Mouse (Mus musculus): ENCODE results near the gene Acadvl. TPM values are rescaled to one million over a fixed set of nuclear protein-coding genes. Genes with fewer than 3 reads are reported as not detected.

Gene Acadvl
- total and polyA plus RNA-seq, 3 experiments, result 92.5 to 123 TPM; not detected in 1

DNA sequence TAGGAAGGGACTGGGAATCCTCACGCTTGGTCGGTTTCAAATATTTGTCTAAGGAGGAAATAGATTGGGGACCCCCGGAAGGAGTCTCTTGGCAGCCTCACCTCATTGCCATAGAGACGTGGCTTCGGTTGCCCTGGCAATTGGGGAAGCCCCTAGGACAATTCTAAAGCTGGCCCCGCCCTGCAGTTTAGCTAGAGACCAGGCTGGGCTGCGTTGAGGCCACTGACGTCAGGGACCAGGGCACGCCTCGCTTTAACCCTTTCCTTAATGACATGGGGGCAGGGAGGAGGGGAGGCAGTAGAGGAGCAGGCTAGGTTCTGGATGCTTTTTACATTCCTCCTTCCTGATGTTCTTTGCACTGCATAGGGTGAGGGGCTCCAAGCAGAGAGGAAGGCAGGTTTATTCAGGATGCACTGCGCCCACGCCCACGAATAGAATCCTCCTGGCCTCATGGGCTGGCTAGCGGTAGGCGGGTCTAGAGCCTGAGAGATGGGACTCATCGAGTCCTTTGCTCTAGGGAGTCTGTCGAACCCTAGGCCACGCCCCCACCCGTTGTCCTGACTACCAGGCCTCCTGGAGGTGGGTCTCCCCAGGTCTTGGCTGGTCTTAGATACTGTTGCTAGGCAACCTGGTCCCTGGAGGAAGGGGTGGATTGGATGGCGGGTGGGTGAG is 14.1 kb upstream of the Acadvl start:
- no peaks in the 10 kb centered on the region for H3K79me2 ChIP-seq (ENCODE audit: control insufficient read depth, insufficient read depth, low read length, poor library complexity)
- no peak overlapping the region for H3K4me3 ChIP-seq (ENCODE audit: control insufficient read depth in 1 of 2, insufficient read depth in 1 of 2, low read depth in 2 of 2, low read length in 2 of 2)
- no peak overlapping the region for H3K9ac ChIP-seq (ENCODE audit: control insufficient read depth, low read depth, low read length, poor library complexity, severe bottlenecking)
- no peaks in the 10 kb centered on the region for H3K27me3 ChIP-seq (ENCODE audit: control insufficient read depth in 1 of 2, insufficient read depth in 2 of 2, low read length in 2 of 2)
- H3K4me1 ChIP-seq (ENCODE audit: control insufficient read depth in 1 of 2, insufficient read depth in 2 of 2, low read length in 2 of 2), result peaks cover 0 to 9% of the 10 kb centered on the region in 2 experiments; a peak in 2 of 4 replicates
- peaks cover 0 to 3% of the 10 kb centered on the region in 2 experiments; a peak in 2 of 4 replicates for H3K36me3 ChIP-seq (ENCODE audit: control insufficient read depth in 1 of 2, insufficient read depth in 2 of 2, low read length in 2 of 2)
- H3K9me3 ChIP-seq (replicated peaks; ENCODE audit: insufficient read depth, low read length), result no peaks in the 10 kb centered on the region
- peak; percentile 51 for DNase-seq (ENCODE audit: low read depth, low spot score)
- no peak overlapping the region for H3K27ac ChIP-seq (ENCODE audit: control insufficient read depth, low read depth, low read length)
- TF ChIP-seq GABPA (IDR thresholded peaks at IDR 0.05; ENCODE audit: low read depth, low read length) (no peak), USF1 (IDR thresholded peaks at IDR 0.05; ENCODE audit: low read depth, low read length) (no peak), CTCF (IDR thresholded peaks at IDR 0.05 in 2 of 3, conservative IDR thresholded peaks at IDR 0.05 in 1 of 3; ENCODE audit: control insufficient read depth in 1 of 3, insufficient read depth in 1 of 3, low read depth in 2 of 3, low read length in 3 of 3, poor library complexity in 1 of 3, severe bottlenecking in 1 of 3) (no peak), GATA1 (IDR thresholded peaks at IDR 0.05; ENCODE audit: low read depth, low read length) (no peak)

DNA sequence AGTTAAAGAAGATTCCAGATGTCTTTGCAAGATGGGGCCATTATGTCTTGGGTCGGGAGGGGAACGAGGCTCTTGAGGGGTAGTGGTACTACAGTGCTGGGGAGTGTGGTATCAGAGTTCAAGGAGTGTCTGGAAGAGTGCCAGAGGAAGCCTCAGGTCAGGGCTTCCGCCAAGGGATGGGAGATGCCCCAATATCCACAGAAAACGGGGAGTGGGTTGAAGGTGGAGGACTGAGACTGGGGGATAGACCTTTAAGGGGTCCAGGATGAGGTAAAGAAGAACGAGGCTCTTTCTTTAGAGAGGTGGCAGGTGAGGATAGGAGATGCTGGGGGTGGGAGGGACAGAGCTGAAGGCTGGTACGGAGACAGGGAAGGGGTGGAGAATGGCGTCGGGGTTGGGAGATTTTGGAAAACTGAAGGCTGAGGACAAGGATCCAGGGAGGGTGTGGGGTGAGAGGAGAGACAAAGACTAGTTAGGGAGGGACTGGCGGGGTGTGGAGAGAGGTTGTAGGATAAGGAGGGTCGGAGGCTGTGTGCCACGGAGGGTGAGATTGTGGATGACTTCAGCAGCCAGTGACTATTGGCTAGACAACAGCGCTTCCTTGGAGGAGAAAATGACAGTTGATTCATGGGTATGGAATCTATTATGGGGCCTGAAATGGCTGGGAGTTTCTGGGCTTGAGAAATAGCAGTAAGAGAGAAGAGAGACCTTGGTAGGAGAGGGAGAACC is 13.4 kb upstream of the Acadvl start:
- TF ChIP-seq MYC (IDR thresholded peaks at IDR 0.05; ENCODE audit: low read depth, low read length) (no peak), MAFK (IDR thresholded peaks at IDR 0.05; ENCODE audit: borderline replicate concordance, low read depth, low read length) (no peak), NELFE (IDR thresholded peaks at IDR 0.05; ENCODE audit: low read depth, low read length) (no peak), MAX (IDR thresholded peaks at IDR 0.05; ENCODE audit: low read length) (no peak), USF2 (IDR thresholded peaks at IDR 0.05; ENCODE audit: borderline replicate concordance in 1 of 2, insufficient read depth in 1 of 2, low read depth in 1 of 2, low read length in 2 of 2) (no peak), CHD2 (IDR thresholded peaks at IDR 0.05; ENCODE audit: low read length) (no peak), TCF12 (IDR thresholded peaks at IDR 0.05; ENCODE audit: low read depth, low read length) (no peak), E2F4 (IDR thresholded peaks at IDR 0.05; ENCODE audit: borderline replicate concordance, low read depth, low read length) (no peak), MXI1 (IDR thresholded peaks at IDR 0.05; ENCODE audit: low read depth, low read length) (no peak)
- Histone ChIP-seq H3K9ac (ENCODE audit: control insufficient read depth, low read depth, low read length, poor library complexity, severe bottlenecking) (no peak overlapping the region), H3K27me3 (ENCODE audit: control insufficient read depth in 1 of 2, insufficient read depth in 2 of 2, low read length in 2 of 2) (no peaks in the 10 kb centered on the region), H3K79me2 (ENCODE audit: control insufficient read depth, insufficient read depth, low read length, poor library complexity) (no peaks in the 10 kb centered on the region), H3K4me1 (ENCODE audit: control insufficient read depth in 1 of 2, insufficient read depth in 2 of 2, low read length in 2 of 2) (peaks cover 0 to 9% of the 10 kb centered on the region in 2 experiments; a peak in 2 of 4 replicates), H3K4me3 (ENCODE audit: control insufficient read depth in 1 of 2, insufficient read depth in 1 of 2, low read depth in 2 of 2, low read length in 2 of 2) (no peak overlapping the region), H3K27ac (ENCODE audit: control insufficient read depth, low read depth, low read length) (no peak overlapping the region), H3K9me3 (replicated peaks; ENCODE audit: insufficient read depth, low read length) (no peaks in the 10 kb centered on the region), H3K36me3 (ENCODE audit: control insufficient read depth in 1 of 2, insufficient read depth in 2 of 2, low read length in 2 of 2) (peaks cover 0 to 3% of the 10 kb centered on the region in 2 experiments; a peak in 2 of 4 replicates)
- no peak for DNase-seq (ENCODE audit: low read depth, low spot score)
